In the genomic region with DNA sequence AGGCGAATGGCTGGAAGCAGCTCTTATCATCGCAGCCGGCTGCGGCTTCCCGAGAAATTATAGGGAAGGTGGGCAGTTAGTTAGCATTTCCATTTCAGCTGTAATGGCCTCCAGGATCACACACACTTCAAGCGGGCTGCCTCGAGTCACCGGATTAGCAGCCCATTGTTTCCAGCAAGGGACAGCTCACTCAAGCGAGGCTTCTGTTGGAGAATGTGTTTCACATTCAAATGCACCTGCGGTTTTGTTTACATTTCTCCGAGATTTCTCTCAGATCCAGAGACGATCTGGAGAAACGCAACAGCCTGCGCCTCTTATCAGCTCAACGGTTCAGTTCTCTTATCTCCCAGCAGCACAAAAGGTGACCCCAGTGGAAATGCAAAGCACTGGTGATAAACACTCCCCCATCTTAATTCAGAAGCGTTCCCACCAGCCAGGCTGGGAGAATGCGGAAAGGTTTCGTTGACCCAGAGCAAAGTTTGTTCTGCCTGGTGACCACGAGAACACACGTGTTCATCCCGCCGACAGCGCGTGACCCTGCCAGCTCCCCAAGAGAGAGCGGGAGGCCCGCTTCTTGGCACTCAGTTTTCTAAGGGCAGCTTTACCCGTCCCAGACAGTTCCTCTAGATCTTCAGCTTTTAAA, we compare ENCODE assay signal across 7 mouse cellular contexts. TPM values are rescaled to one million over a fixed set of nuclear protein-coding genes. Genes with fewer than 3 reads are reported as not detected.
A peak's percentile ranks its signal among the peaks of the same experiment; 100 is the strongest.
DNase-seq lines count a peak whose midpoint lies in the region; ATAC-seq and TF ChIP-seq lines count a peak whose summit lies in the region.

No protein-coding gene starts in this region.

- H3K79me2 ChIP-seq in liver, adult 2 months (ENCODE audit: control insufficient read depth, insufficient read depth, low read length) = no peaks in the 10 kb centered on the region

- H3K9ac ChIP-seq in ES-Bruce4 (ENCODE audit: low read depth, poor library complexity, severe bottlenecking) (no peak overlapping the region), ES-E14 (ENCODE audit: insufficient read depth, low read depth, low read length, poor library complexity, severe bottlenecking) (no peak overlapping the region)
- peak overlapping the region; percentile 40; the same call in 1 of the 2 replicates for H3K9ac ChIP-seq in embryonic facial prominence, embryonic 14.5 days (ENCODE audit: low read depth, low read length)
- peak overlapping the region; percentile 52 for H3K9ac ChIP-seq in hindbrain, embryonic 16.5 days (ENCODE audit: low read depth, low read length)
- H3K9ac ChIP-seq in liver, adult 2 months (ENCODE audit: low read depth, low read length) = peak overlapping the region; percentile 33; the same call in 1 of the 2 replicates
- H3K9ac ChIP-seq in neural tube, embryonic 13.5 days = peak overlapping the region; percentile 14; the same call in 1 of the 2 replicates

- peak; percentile 90 for TF ChIP-seq EP300 in ES-Bruce4 (IDR thresholded peaks at IDR 0.05; ENCODE audit: insufficient read depth, low read depth, low read length)

- H3K4me1 ChIP-seq in ES-Bruce4 (ENCODE audit: control insufficient read depth, insufficient read depth, low read length) = peaks cover 4% of the 10 kb centered on the region
- peaks cover 5 to 11% of the 10 kb centered on the region in 2 experiments; a peak in 3 of 4 replicates for H3K4me1 ChIP-seq in ES-E14 (ENCODE audit: control insufficient read depth in 2 of 2, insufficient read depth in 2 of 2, low read length in 2 of 2, poor library complexity in 1 of 2)
- peaks cover 4% of the 10 kb centered on the region; the same call in 1 of the 2 replicates for H3K4me1 ChIP-seq in embryonic facial prominence, embryonic 14.5 days (ENCODE audit: control insufficient read depth, insufficient read depth, low read length)
- H3K4me1 ChIP-seq in hindbrain, embryonic 16.5 days (ENCODE audit: control insufficient read depth, insufficient read depth, low read depth, low read length) = peaks cover 8% of the 10 kb centered on the region
- peaks cover 2% of the 10 kb centered on the region; the same call in 1 of the 2 replicates for H3K4me1 ChIP-seq in liver, adult 2 months (ENCODE audit: control insufficient read depth, insufficient read depth, low read length)
- peaks cover 14% of the 10 kb centered on the region for H3K4me1 ChIP-seq in neural tube, embryonic 13.5 days (replicated peaks)

- no peaks in the 10 kb centered on the region for H3K27me3 ChIP-seq in ES-Bruce4 (ENCODE audit: control insufficient read depth, insufficient read depth, low read length, poor library complexity, severe bottlenecking)
- no peaks in the 10 kb centered on the region for H3K27me3 ChIP-seq in embryonic facial prominence, embryonic 14.5 days (replicated peaks; ENCODE audit: control insufficient read depth, insufficient read depth, low read length)
- H3K27me3 ChIP-seq in hindbrain, embryonic 16.5 days (replicated peaks; ENCODE audit: control insufficient read depth, insufficient read depth, low read length) = no peaks in the 10 kb centered on the region
- H3K27me3 ChIP-seq in liver, adult 2 months (ENCODE audit: control insufficient read depth, insufficient read depth, low read length) = no peaks in the 10 kb centered on the region
- H3K27me3 ChIP-seq in neural tube, embryonic 13.5 days = no peaks in the 10 kb centered on the region

- H3K4me3 ChIP-seq in ES-Bruce4 (ENCODE audit: low read depth, low read length) = peak overlapping the region; percentile 13; the same call in 1 of the 2 replicates
- peak overlapping the region; percentile 10 to 21; a peak in 2 of 4 replicates for H3K4me3 ChIP-seq in ES-E14 (ENCODE audit: insufficient read depth in 1 of 2, low read depth in 1 of 2, low read length in 2 of 2, poor library complexity in 1 of 2, severe bottlenecking in 1 of 2)
- H3K4me3 ChIP-seq in embryonic facial prominence, embryonic 14.5 days (ENCODE audit: low read depth, low read length) = peak overlapping the region; percentile 28
- H3K4me3 ChIP-seq in hindbrain, embryonic 16.5 days (ENCODE audit: low read length) = peak overlapping the region; percentile 35
- H3K4me3 ChIP-seq in liver, adult 2 months (ENCODE audit: insufficient read depth, low read depth, low read length) = peak overlapping the region; percentile 30; the same call in 1 of the 2 replicates
- peak overlapping the region; percentile 28 for H3K4me3 ChIP-seq in neural tube, embryonic 13.5 days

- no peak for DNase-seq in ES-E14 (ENCODE audit: low read depth, low spot score)
- DNase-seq in embryonic facial prominence, embryonic 14.5 days (ENCODE audit: low spot score) = peak; percentile 43
- DNase-seq in liver, adult 2 months (ENCODE audit: extremely low read depth, low read depth, low spot score) = peak; percentile 79
- DNase-seq in thymus, postnatal 14 days = no peak

- no peak for TF ChIP-seq CTCF in ES-Bruce4 (IDR thresholded peaks at IDR 0.05; ENCODE audit: low read depth, low read length)
- TF ChIP-seq CTCF in liver, adult 2 months (IDR thresholded peaks at IDR 0.05; ENCODE audit: low read depth, low read length) = no peak

- H3K9me3 ChIP-seq in ES-Bruce4 (replicated peaks; ENCODE audit: control insufficient read depth, insufficient read depth, low read length, poor library complexity, severe bottlenecking) (no peaks in the 10 kb centered on the region; the same call in 1 of the 2 replicates), ES-E14 (ENCODE audit: control insufficient read depth, insufficient read depth, low read depth, low read length) (no peaks in the 10 kb centered on the region)
- 0 out of 2 replicates have a peak, but pooled peaks cover 4% of the 10 kb centered on the region for H3K9me3 ChIP-seq in embryonic facial prominence, embryonic 14.5 days (ENCODE audit: control insufficient read depth, low read length)
- H3K9me3 ChIP-seq in hindbrain, embryonic 16.5 days (ENCODE audit: control insufficient read depth, low read length) = no peaks in the 10 kb centered on the region
- no peaks in the 10 kb centered on the region for H3K9me3 ChIP-seq in neural tube, embryonic 13.5 days

- no peak for TF ChIP-seq POLR2A in ES-Bruce4 (IDR thresholded peaks at IDR 0.05; ENCODE audit: insufficient read depth, low read length)
- no peak for TF ChIP-seq POLR2A in liver, adult 2 months (IDR thresholded peaks at IDR 0.05; ENCODE audit: extremely low read depth, insufficient read depth, low read length)

- in situ Hi-C loops in ES-E14 (cut with MboI; ENCODE audit: low sequenced_read_pairs in 2 of 2, unreplicated experiment in 2 of 2) = no loop called here

- 2% methylated on average over 27 of the region's 27 CpGs for WGBS in embryonic facial prominence, embryonic 14.5 days
- WGBS in hindbrain, embryonic 16.5 days = under 1% methylated on average over 27 of the region's 27 CpGs
- WGBS in liver, adult 2 months = 12% methylated on average over 27 of the region's 27 CpGs
- 5% methylated on average over 27 of the region's 27 CpGs for WGBS in neural tube, embryonic 13.5 days

- peak; percentile 35 for ATAC-seq in embryonic facial prominence, embryonic 14.5 days (ENCODE audit: low read depth)
- peak; percentile 67 for ATAC-seq in hindbrain, embryonic 16.5 days
- peak; percentile 68; the same call in 1 of the 2 replicates for ATAC-seq in neural tube, embryonic 13.5 days (ENCODE audit: low read depth)

- H3K4me2 ChIP-seq in embryonic facial prominence, embryonic 14.5 days (ENCODE audit: low read depth, low read length) = peak overlapping the region; percentile 60
- peak overlapping the region; percentile 85 for H3K4me2 ChIP-seq in hindbrain, embryonic 16.5 days (ENCODE audit: low read length)
- H3K4me2 ChIP-seq in neural tube, embryonic 13.5 days = peak overlapping the region; percentile 55

- no peaks in the 10 kb centered on the region for H3K36me3 ChIP-seq in ES-Bruce4 (ENCODE audit: control insufficient read depth, insufficient read depth, low read length, poor library complexity, severe bottlenecking)
- H3K36me3 ChIP-seq in ES-E14 (ENCODE audit: control insufficient read depth, insufficient read depth, low read length, poor library complexity, severe bottlenecking) = no peaks in the 10 kb centered on the region
- H3K36me3 ChIP-seq in embryonic facial prominence, embryonic 14.5 days (ENCODE audit: control insufficient read depth, insufficient read depth, low read length) = no peaks in the 10 kb centered on the region
- H3K36me3 ChIP-seq in hindbrain, embryonic 16.5 days (ENCODE audit: control insufficient read depth, insufficient read depth, low read length) = no peaks in the 10 kb centered on the region
- no peaks in the 10 kb centered on the region for H3K36me3 ChIP-seq in liver, adult 2 months (ENCODE audit: control insufficient read depth, insufficient read depth, low read length)
- no peaks in the 10 kb centered on the region for H3K36me3 ChIP-seq in neural tube, embryonic 13.5 days

- no peak overlapping the region for H3K27ac ChIP-seq in ES-Bruce4 (ENCODE audit: insufficient read depth, low read length)
- no peak overlapping the region for H3K27ac ChIP-seq in ES-E14 (ENCODE audit: insufficient read depth, low read depth, low read length, poor library complexity, severe bottlenecking)
- H3K27ac ChIP-seq in embryonic facial prominence, embryonic 14.5 days (replicated peaks; ENCODE audit: low read depth, low read length) = no peak overlapping the region
- peak overlapping the region; percentile 61 for H3K27ac ChIP-seq in hindbrain, embryonic 16.5 days (ENCODE audit: low read depth, low read length)
- H3K27ac ChIP-seq in liver, adult 2 months (replicated peaks; ENCODE audit: insufficient read depth, low read depth, low read length) = no peak overlapping the region; the same call in 1 of the 2 replicates
- H3K27ac ChIP-seq in neural tube, embryonic 13.5 days (replicated peaks) = peak overlapping the region; percentile 67

TF ChIP-seq in ES-E14, 5 proteins besides CTCF, POLR2A, EP300 and RAD21:
- TF ChIP-seq MAFK (IDR thresholded peaks at IDR 0.05; ENCODE audit: insufficient read depth, low read depth, low read length) (no peak), HCFC1 (IDR thresholded peaks at IDR 0.05; ENCODE audit: borderline replicate concordance, insufficient read depth, low read length) (no peak), ZC3H11A (IDR thresholded peaks at IDR 0.05; ENCODE audit: borderline replicate concordance, low read depth, low read length) (no peak)

RNA-seq across cellular contexts. Expression of gene Tnfsf10, which starts 33.6 kb away (rescaled TPM):
- polyA plus RNA-seq in ES-Bruce4 (2011; ENCODE audit: insufficient read depth, insufficient read length, low read depth, missing spikeins) = not detected in 2 replicates
- total RNA-seq in ES-E14 (2012; rRNA removed) = 0.05 TPM in 1 of 2 replicates, not detected in the other
- polyA plus RNA-seq in embryonic facial prominence, embryonic 14.5 days (2014; fragmentation: Nextera tagmentation; extraction: Ambion mirVana) = 0.24 and 0.43 TPM in 2 replicates
- polyA plus RNA-seq in hindbrain, embryonic 16.5 days (2015; fragmentation: Nextera tagmentation; extraction: Ambion mirVana) = 0.10 and 0.15 TPM in 2 replicates
- total RNA-seq in liver, adult 2 months (2014; rRNA removed) = 3.9 and 5.0 TPM in 2 replicates
- polyA plus RNA-seq in liver, adult 2 months (2012; rRNA removed) = 1.1 and 2.2 TPM in 2 replicates
- polyA plus RNA-seq in neural tube, embryonic 13.5 days (2015; fragmentation: Nextera tagmentation; extraction: Ambion mirVana) = not detected in 2 replicates

Comparison
In these comparisons a context has a peak if more than half of its experiments do, and no peak if none do; other contexts are left out.
1. H3K27ac ChIP-seq: peak in hindbrain, embryonic 16.5 days (single experiment) and neural tube, embryonic 13.5 days (single experiment); none in ES-Bruce4 (single experiment), ES-E14 (single experiment), embryonic facial prominence, embryonic 14.5 days (single experiment) and liver, adult 2 months (single experiment).
2. H3K9ac ChIP-seq: peak in embryonic facial prominence, embryonic 14.5 days (single experiment), hindbrain, embryonic 16.5 days (single experiment), liver, adult 2 months (single experiment) and neural tube, embryonic 13.5 days (single experiment); none in ES-Bruce4 (single experiment) and ES-E14 (single experiment).
3. DNase-seq: peak in embryonic facial prominence, embryonic 14.5 days (single experiment) and liver, adult 2 months (single experiment); none in ES-E14 (single experiment) and thymus, postnatal 14 days (single experiment).
4. Peak in every context shown above with its lines, with median percentiles within 50 percentile points of each other: H3K4me3 ChIP-seq, ATAC-seq and H3K4me2 ChIP-seq.